Mouse (Mus musculus): ENCODE measurements around the gene Scgb3a1.
A peak's percentile ranks its signal among the peaks of the same experiment; 100 is the strongest.

The Scgb3a1 gene

GRCm38 (mm10) chr11:49663310-49663709 is at the start of gene Scgb3a1:
TSS of gene Scgb3a1 (plus strand) at chr11:49663610.
- no peak for DNase-seq (ENCODE audit: low read depth, low spot score)

- no peak for DNase-seq (ENCODE audit: low read depth, low spot score)
Observed at GRCm38 (mm10) chr11:49615856-49616725, 47.3 kb upstream of the Scgb3a1 start.

GRCm38 (mm10) chr11:49618476-49618875 is 44.9 kb upstream of the Scgb3a1 start:
- DNase-seq (ENCODE audit: low read depth, low spot score) = no peak

- DNase-seq (ENCODE audit: low read depth, low spot score) = no peak
Observed at GRCm38 (mm10) chr11:49621953-49622352, 41.5 kb upstream of the Scgb3a1 start.

GRCm38 (mm10) chr11:49624156-49624555 is 39.3 kb upstream of the Scgb3a1 start:
- DNase-seq (ENCODE audit: low read depth, low spot score) = no peak

- DNase-seq (ENCODE audit: low read depth, low spot score) = no peak
Observed at GRCm38 (mm10) chr11:49625863-49626262, 37.5 kb upstream of the Scgb3a1 start.

GRCm38 (mm10) chr11:49626748-49627147 is 36.7 kb upstream of the Scgb3a1 start:
- DNase-seq (ENCODE audit: low read depth, low spot score) = no peak

GRCm38 (mm10) chr11:49631154-49631553 is 32.3 kb upstream of the Scgb3a1 start:
- DNase-seq (ENCODE audit: low read depth, low spot score) = no peak

- DNase-seq (ENCODE audit: low read depth, low spot score) = no peak
Observed at GRCm38 (mm10) chr11:49632256-49632655, 31.2 kb upstream of the Scgb3a1 start.

- DNase-seq (ENCODE audit: low read depth, low spot score) = no peak
Observed at GRCm38 (mm10) chr11:49634101-49634500, 29.3 kb upstream of the Scgb3a1 start.

- no peak for DNase-seq (ENCODE audit: low read depth, low spot score)
Observed at GRCm38 (mm10) chr11:49635671-49636070, 27.7 kb upstream of the Scgb3a1 start.

- no peak for DNase-seq (ENCODE audit: low read depth, low spot score)
Observed at GRCm38 (mm10) chr11:49636449-49636848, 27.0 kb upstream of the Scgb3a1 start.

- no peak for DNase-seq (ENCODE audit: low read depth, low spot score)
Observed at GRCm38 (mm10) chr11:49645677-49646076, 17.7 kb upstream of the Scgb3a1 start.

GRCm38 (mm10) chr11:49650113-49650993 is 13.1 kb upstream of the Scgb3a1 start:
- peak; percentile 13 for DNase-seq (ENCODE audit: low read depth, low spot score)

GRCm38 (mm10) chr11:49650994-49651761 is 12.2 kb upstream of the Scgb3a1 start:
- no peak for DNase-seq (ENCODE audit: low read depth, low spot score)

GRCm38 (mm10) chr11:49651762-49652322 is 11.6 kb upstream of the Scgb3a1 start:
- no peak for DNase-seq (ENCODE audit: low read depth, low spot score)

- peak; percentile 56 for DNase-seq (ENCODE audit: low read depth, low spot score)
Observed at GRCm38 (mm10) chr11:49652401-49653078, 10.9 kb upstream of the Scgb3a1 start.

- no peak for DNase-seq (ENCODE audit: low read depth, low spot score)
Observed at GRCm38 (mm10) chr11:49653079-49653408, 10.4 kb upstream of the Scgb3a1 start.

GRCm38 (mm10) chr11:49654651-49655050 is 8.8 kb upstream of the Scgb3a1 start:
- DNase-seq (ENCODE audit: low read depth, low spot score) = no peak

- DNase-seq (ENCODE audit: low read depth, low spot score) = no peak
Observed at GRCm38 (mm10) chr11:49655501-49655900, 7.9 kb upstream of the Scgb3a1 start.

- no peak for DNase-seq (ENCODE audit: low read depth, low spot score)
Observed at GRCm38 (mm10) chr11:49658065-49658464, 5.3 kb upstream of the Scgb3a1 start.

Measured in retina, adult 2 months (tissue).